Mouse (Mus musculus) liver, embryonic 15.5 days (tissue): Measurements from ENCODE around the gene Adgrg3. TPM values are rescaled to one million over a fixed set of nuclear protein-coding genes. Genes with fewer than 3 reads are reported as not detected.

Experiments
- ATAC-seq: fragments of 200-750 bp; cut with Nextera tagmentation; 2 replicates; pipeline ENCODE4 v1.8.0; 2017; ENCODE audit warnings: moderate number of reproducible peaks, mild to moderate bottlenecking, moderate library complexity; ENCODE audit not compliant: insufficient read depth
- H3K27ac ChIP-seq: fragments of 300-500 bp; sonication (generic); replicated peaks from 2 replicates; pipeline ENCODE4 v1.5.1; 2015; ENCODE audit warnings: mild to moderate bottlenecking, inconsistent platforms
- H3K27me3 ChIP-seq: fragments of 300-500 bp; sonication (generic); 2 replicates; pipeline ENCODE4 v1.6.1; 2015; ENCODE audit warnings: mild to moderate bottlenecking, inconsistent platforms
- H3K36me3 ChIP-seq: fragments of 300-500 bp; sonication (generic); replicated peaks from 2 replicates; pipeline ENCODE4 v1.6.1; 2015; ENCODE audit warnings: moderate library complexity, mild to moderate bottlenecking, inconsistent platforms
- H3K4me1 ChIP-seq: fragments of 300-500 bp; sonication (generic); replicated peaks from 2 replicates; pipeline ENCODE4 v1.6.1; 2015; ENCODE audit warnings: inconsistent platforms
- H3K4me2 ChIP-seq: fragments of 300-500 bp; sonication (generic); 2 replicates; pipeline ENCODE4 v1.6.1; 2015; ENCODE audit warnings: moderate library complexity, mild to moderate bottlenecking, inconsistent platforms
- H3K4me3 ChIP-seq: fragments of 300-500 bp; sonication (generic); replicated peaks from 2 replicates; pipeline ENCODE4 v1.5.1; 2015; ENCODE audit warnings: mild to moderate bottlenecking, inconsistent platforms
- H3K9ac ChIP-seq: fragments of 300-500 bp; sonication (generic); 2 replicates; pipeline ENCODE4 v1.6.1; 2015; ENCODE audit warnings: moderate library complexity, mild to moderate bottlenecking, inconsistent platforms
- H3K9me3 ChIP-seq: fragments of 300-500 bp; sonication (generic); replicated peaks from 2 replicates; pipeline ENCODE4 v1.6.1; 2016; ENCODE audit warnings: inconsistent platforms
- whole genome bisulfite sequencing: fragments of 180-500 bp; shearing (Covaris S2); methylation state at CpG from one replicate; pipeline ENCODE4 v1.1.7; 2015; ENCODE audit warnings: mixed read lengths; ENCODE audit not compliant: insufficient replicate concordance; 5-methylcytosine and 5-hydroxymethylcytosine counted together
- polyA plus RNA-seq: library from polyadenylated mRNA; unstranded; fragments of >200 nt; fragmentation: Nextera tagmentation; extraction: Ambion mirVana; gene quantifications from 2 replicates; pipeline ENCODE4 v1.2.1, GENCODE M21; 2015

Gene Adgrg3
- polyA plus RNA-seq, 1 experiment from 2014 or later, result 8.3 TPM

GRCm38 (mm10) chr8:95081650-95082049, 64.2 kb downstream of the Adgrg3 start:
- WGBS, result 8% methylated on average over 11 of the region's 11 CpGs
- peak overlapping the region; percentile 76 for H3K9ac ChIP-seq
- peak overlapping the region; percentile 85 for H3K4me3 ChIP-seq
- H3K9me3 ChIP-seq, result no peaks in the 10 kb centered on the region
- H3K4me1 ChIP-seq, result peaks cover 53% of the 10 kb centered on the region
- peaks cover 17% of the 10 kb centered on the region; the same call in 1 of the 2 replicates for H3K36me3 ChIP-seq
- H3K27ac ChIP-seq, result peak overlapping the region; percentile 75
- peak overlapping the region; percentile 92 for H3K4me2 ChIP-seq
- H3K27me3 ChIP-seq, result no peaks in the 10 kb centered on the region
- ATAC-seq, result no peak

- Histone ChIP-seq H3K4me2 (no peak overlapping the region), H3K4me3 (no peak overlapping the region), H3K9ac (no peak overlapping the region), H3K9me3 (no peaks in the 10 kb centered on the region), H3K27me3 (no peaks in the 10 kb centered on the region), H3K36me3 (peaks cover 28% of the 10 kb centered on the region), H3K27ac (no peak overlapping the region), H3K4me1 (peaks cover 53% of the 10 kb centered on the region)
- 85% methylated on average over 4 of the region's 4 CpGs for WGBS
- no peak for ATAC-seq
Observed at GRCm38 (mm10) chr8:95084261-95084660, 66.8 kb downstream of the Adgrg3 start.

- no peak overlapping the region for H3K9ac ChIP-seq
- H3K4me2 ChIP-seq, result peak overlapping the region; percentile 35
- H3K27me3 ChIP-seq, result no peaks in the 10 kb centered on the region
- WGBS, result 64% methylated on average over 10 of the region's 10 CpGs
- ATAC-seq, result no peak
- no peaks in the 10 kb centered on the region for H3K9me3 ChIP-seq
- peaks cover 32% of the 10 kb centered on the region for H3K36me3 ChIP-seq
- H3K27ac ChIP-seq, result peak overlapping the region; percentile 45; the same call in 1 of the 2 replicates
- no peak overlapping the region for H3K4me3 ChIP-seq
- peaks cover 50% of the 10 kb centered on the region for H3K4me1 ChIP-seq
Observed at GRCm38 (mm10) chr8:95084744-95085431, 67.4 kb downstream of the Adgrg3 start.

GRCm38 (mm10) chr8:95085432-95086141, 68.1 kb downstream of the Adgrg3 start:
- Histone ChIP-seq H3K4me2 (peak overlapping the region; percentile 35), H3K27me3 (no peaks in the 10 kb centered on the region), H3K4me1 (peaks cover 51% of the 10 kb centered on the region), H3K9me3 (no peaks in the 10 kb centered on the region), H3K4me3 (no peak overlapping the region), H3K27ac (peak overlapping the region; percentile 45), H3K36me3 (peaks cover 37% of the 10 kb centered on the region), H3K9ac (peak overlapping the region; percentile 8; the same call in 1 of the 2 replicates)
- 59% methylated on average over 7 of the region's 7 CpGs for WGBS
- ATAC-seq, result no peak

- no peak overlapping the region for H3K4me2 ChIP-seq
- H3K27ac ChIP-seq, result no peak overlapping the region
- H3K9me3 ChIP-seq, result no peaks in the 10 kb centered on the region
- no peaks in the 10 kb centered on the region for H3K27me3 ChIP-seq
- no peak for ATAC-seq
- peaks cover 30% of the 10 kb centered on the region for H3K36me3 ChIP-seq
- H3K4me3 ChIP-seq, result no peak overlapping the region
- WGBS, result 69% methylated on average over 4 of the region's 4 CpGs
- no peak overlapping the region for H3K9ac ChIP-seq
- peaks cover 8% of the 10 kb centered on the region; the same call in 1 of the 2 replicates for H3K4me1 ChIP-seq
Observed at GRCm38 (mm10) chr8:95093574-95093973, 76.1 kb downstream of the Adgrg3 start.

Other genes starting within 250 kb of the Adgrg3 start
- gene Cx3cl1, start 245.7 kb upstream of the Adgrg3 start, polyA plus RNA-seq, result 0.33 and 0.54 TPM in 2 replicates
- not detected in 2 replicates for gene Ccl17, start 207.2 kb upstream of the Adgrg3 start, polyA plus RNA-seq
- gene Coq9, start 179.4 kb upstream of the Adgrg3 start, polyA plus RNA-seq, result 50.8 and 55.0 TPM in 2 replicates
- gene Ciapin1, start 179.3 kb upstream of the Adgrg3 start, polyA plus RNA-seq, result 46.6 and 48.2 TPM in 2 replicates
- gene Polr2c, start 160.2 kb upstream of the Adgrg3 start, polyA plus RNA-seq, result 70.5 and 74.1 TPM in 2 replicates
- 11.0 and 12.9 TPM in 2 replicates for gene Dok4, start 141.4 kb upstream of the Adgrg3 start, polyA plus RNA-seq
- 2.3 TPM in 2 replicates for gene Ccdc102a, start 99.6 kb upstream of the Adgrg3 start, polyA plus RNA-seq
- 0.25 TPM in 2 replicates for gene Adgrg5, start 94.0 kb upstream of the Adgrg3 start, polyA plus RNA-seq
- gene Adgrg1, start 42.9 kb upstream of the Adgrg3 start, polyA plus RNA-seq, result 45.2 and 46.1 TPM in 2 replicates
- gene Drc7, start 37.4 kb downstream of the Adgrg3 start, polyA plus RNA-seq, result 0.35 and 0.39 TPM in 2 replicates
- 9.6 and 12.0 TPM in 2 replicates for gene Katnb1, start 63.5 kb downstream of the Adgrg3 start, polyA plus RNA-seq
- 5.3 and 6.8 TPM in 2 replicates for gene Kifc3, start 185.1 kb downstream of the Adgrg3 start, polyA plus RNA-seq